Mouse (Mus musculus): ENCODE results near the gene Olfr465-ps1.

- TF ChIP-seq EP300 (IDR thresholded peaks at IDR 0.05; ENCODE audit: low read depth) (no peak), CTCF (IDR thresholded peaks at IDR 0.05; ENCODE audit: low read depth) (no peak)
These were observed 38.7 kb downstream of the Olfr465-ps1 start for GRCm38 (mm10) chr13:65176472-65177091.
